Mouse (Mus musculus) hindbrain, embryonic 11.5 days (tissue): ENCODE results near the gene St6galnac3. TPM values are rescaled to one million over a fixed set of nuclear protein-coding genes. Genes with fewer than 3 reads are reported as not detected.

Experiments
- ATAC-seq: fragments of 200-750 bp; cut with Nextera tagmentation; 2 replicates; pipeline ENCODE4 v1.8.0; 2017; ENCODE audit warnings: mild to moderate bottlenecking, moderate TSS enrichment, moderate library complexity; ENCODE audit not compliant: low FRiP score
- DNase-seq: peaks from one replicate; pipeline ENCODE4 v3.0.0-alpha.2; 2015; ENCODE audit warnings: low spot score
- H3K27ac ChIP-seq: fragments of 300-500 bp; sonication (generic); 2 replicates; pipeline ENCODE4 v1.5.1; 2014; ENCODE audit warnings: mild to moderate bottlenecking, low read depth, low read length
- H3K27me3 ChIP-seq: fragments of 300-500 bp; sonication (generic); 2 replicates; pipeline ENCODE4 v1.6.1; 2014; ENCODE audit warnings: mild to moderate bottlenecking, low read length, moderate library complexity, mixed read lengths; ENCODE audit not compliant: control insufficient read depth, insufficient read depth
- H3K36me3 ChIP-seq: fragments of 300-500 bp; sonication (generic); 2 replicates; pipeline ENCODE4 v1.6.1; 2014; ENCODE audit warnings: mild to moderate bottlenecking, low read length, moderate library complexity, mixed read lengths; ENCODE audit not compliant: control insufficient read depth, insufficient read depth
- H3K4me1 ChIP-seq: fragments of 300-500 bp; sonication (generic); replicated peaks from 2 replicates; pipeline ENCODE4 v1.6.1; 2014; ENCODE audit warnings: low read length, mixed read lengths; ENCODE audit not compliant: control insufficient read depth, insufficient read depth
- H3K4me2 ChIP-seq: fragments of 300-500 bp; sonication (generic); replicated peaks from 2 replicates; pipeline ENCODE4 v1.6.1; 2014; ENCODE audit warnings: mild to moderate bottlenecking, low read depth, low read length
- H3K4me3 ChIP-seq: fragments of 300-500 bp; sonication (generic); 2 replicates; pipeline ENCODE4 v1.5.1; 2014; ENCODE audit warnings: low read depth, low read length
- H3K9ac ChIP-seq: fragments of 300-500 bp; sonication (generic); 2 replicates; pipeline ENCODE4 v1.6.1; 2014; ENCODE audit warnings: low read depth, low read length
- H3K9me3 ChIP-seq: fragments of 300-500 bp; sonication (generic); 2 replicates; pipeline ENCODE4 v1.6.1; 2016; ENCODE audit warnings: low read length; ENCODE audit not compliant: control insufficient read depth
- WGBS: fragments of 180-500 bp; shearing (Covaris S2); extraction: QIAGEN DNeasy Blood & Tissue Kit; methylation state at CpG from one replicate; pipeline ENCODE4 v1.1.7; 2014; 5-methylcytosine and 5-hydroxymethylcytosine counted together
- polyA plus RNA-seq: library from polyadenylated mRNA; unstranded; fragments of >200 nt; fragmentation: Nextera tagmentation; extraction: Ambion mirVana; gene quantifications from 2 replicates; pipeline ENCODE4 v1.2.1, GENCODE M21; 2014

St6galnac3 gene
- polyA plus RNA-seq, 1 experiment from 2014 or later = 34.8 TPM

DNA sequence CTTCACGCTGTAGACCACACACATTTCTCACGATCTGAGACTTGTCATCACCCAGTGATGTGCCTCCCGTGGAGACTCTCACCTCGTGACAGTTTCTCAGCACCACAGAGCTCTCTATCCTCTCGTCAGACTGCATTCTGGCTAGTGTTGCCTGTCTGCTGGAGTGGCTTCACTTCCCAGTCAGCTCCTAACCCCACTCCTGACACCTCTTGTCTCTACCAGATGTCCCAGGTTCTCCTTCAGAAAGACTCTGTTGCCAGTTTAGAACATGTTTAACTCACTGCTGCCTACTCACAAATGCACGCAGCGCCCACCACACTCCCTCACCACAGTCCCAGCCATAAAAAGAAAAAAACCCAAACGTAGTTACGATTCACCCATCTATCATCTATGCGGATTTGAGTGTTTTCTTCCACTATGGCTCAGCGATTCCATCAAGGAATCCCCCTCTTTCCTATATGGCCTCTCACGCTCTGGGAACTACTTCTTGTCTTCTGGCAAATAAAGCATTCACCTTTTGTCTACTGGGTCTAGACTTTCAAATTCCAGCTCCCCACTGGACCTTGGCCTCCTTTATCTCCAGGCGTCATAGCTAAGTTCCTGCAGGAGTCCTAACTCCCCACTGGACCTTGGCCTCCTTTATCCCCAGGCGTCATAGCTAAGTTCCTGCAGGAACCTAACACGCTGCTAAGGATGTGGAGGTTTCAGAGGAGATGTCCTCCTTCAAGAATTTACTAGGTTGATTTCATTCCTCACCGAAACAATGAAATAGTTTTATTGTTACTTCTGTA, 371.5 kb downstream of the St6galnac3 start:
- no peaks in the 10 kb centered on the region for H3K27me3 ChIP-seq
- no peaks in the 10 kb centered on the region for H3K4me1 ChIP-seq
- no peaks in the 10 kb centered on the region for H3K9me3 ChIP-seq
- no peak overlapping the region for H3K9ac ChIP-seq
- no peak overlapping the region for H3K27ac ChIP-seq
- DNase-seq = no peak
- H3K36me3 ChIP-seq = no peaks in the 10 kb centered on the region
- no peak for ATAC-seq
- no peak overlapping the region for H3K4me2 ChIP-seq
- WGBS = 91% methylated on average over 16 of the region's 16 CpGs
- H3K4me3 ChIP-seq = no peak overlapping the region

DNA sequence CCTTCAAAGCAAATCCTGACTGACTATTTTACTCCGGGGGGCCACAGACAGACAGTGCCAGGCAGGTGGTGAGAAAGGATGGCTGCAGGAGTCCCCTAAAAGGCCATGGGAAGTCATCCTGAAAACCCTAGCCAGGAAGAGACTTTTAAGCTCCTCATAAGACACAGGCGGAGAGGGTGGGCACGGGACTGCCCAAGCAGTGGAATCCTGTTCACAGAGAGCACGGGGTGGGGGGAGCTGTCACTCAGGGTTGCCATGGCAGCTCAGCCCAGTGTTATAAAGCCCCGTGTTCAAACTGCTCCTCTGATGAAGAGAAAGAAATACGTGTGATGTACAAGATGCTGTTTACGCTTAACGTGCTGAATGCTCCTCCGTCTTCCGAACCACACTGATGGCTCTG, 375.0 kb downstream of the St6galnac3 start:
- Histone ChIP-seq H3K27ac (no peak overlapping the region), H3K4me2 (no peak overlapping the region), H3K4me1 (no peaks in the 10 kb centered on the region), H3K4me3 (no peak overlapping the region), H3K9me3 (no peaks in the 10 kb centered on the region), H3K36me3 (no peaks in the 10 kb centered on the region), H3K27me3 (no peaks in the 10 kb centered on the region), H3K9ac (no peak overlapping the region)
- peak; percentile 84 for ATAC-seq
- 52% methylated on average over 10 of the region's 10 CpGs for WGBS
- DNase-seq = peak; percentile 50

DNA sequence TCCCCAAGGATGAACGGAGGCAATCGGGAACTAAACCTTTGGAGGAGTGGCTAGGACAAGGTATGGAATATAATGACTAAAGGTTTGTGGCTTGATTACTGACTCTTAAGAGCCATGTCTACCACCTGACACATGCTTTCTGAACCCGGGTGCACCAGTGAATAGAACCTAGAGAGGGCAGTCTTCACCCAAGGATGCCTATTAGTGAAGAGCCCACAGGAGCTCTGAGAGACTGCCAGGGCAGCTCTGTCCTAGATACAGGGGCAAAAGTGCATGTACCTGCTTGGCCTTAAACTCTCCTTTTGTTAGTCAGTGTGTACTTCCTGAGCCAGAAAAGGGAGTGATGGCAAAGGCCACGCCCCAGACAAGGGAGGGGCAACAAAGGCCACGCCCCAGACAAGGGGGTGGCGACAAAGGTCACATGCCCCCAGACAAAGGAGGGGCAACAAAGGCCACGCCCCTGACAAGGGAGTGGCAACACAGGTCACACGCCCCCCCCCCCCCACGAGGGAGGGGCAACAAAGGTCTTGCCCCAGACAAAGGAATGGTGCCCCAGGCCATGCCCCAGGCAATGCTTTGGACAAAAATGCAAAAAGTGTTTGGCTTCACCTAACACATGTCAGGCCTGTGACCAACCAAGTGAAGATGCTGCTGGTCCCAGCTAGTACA, 376.0 kb downstream of the St6galnac3 start:
- H3K9me3 ChIP-seq = no peaks in the 10 kb centered on the region
- no peak overlapping the region for H3K27ac ChIP-seq
- H3K4me1 ChIP-seq = no peaks in the 10 kb centered on the region
- H3K27me3 ChIP-seq = no peaks in the 10 kb centered on the region
- no peak overlapping the region for H3K9ac ChIP-seq
- H3K4me3 ChIP-seq = no peak overlapping the region
- WGBS = 85% methylated on average over 9 of the region's 9 CpGs
- ATAC-seq (no peak), DNase-seq (no peak)
- H3K4me2 ChIP-seq = no peak overlapping the region
- H3K36me3 ChIP-seq = no peaks in the 10 kb centered on the region

DNA sequence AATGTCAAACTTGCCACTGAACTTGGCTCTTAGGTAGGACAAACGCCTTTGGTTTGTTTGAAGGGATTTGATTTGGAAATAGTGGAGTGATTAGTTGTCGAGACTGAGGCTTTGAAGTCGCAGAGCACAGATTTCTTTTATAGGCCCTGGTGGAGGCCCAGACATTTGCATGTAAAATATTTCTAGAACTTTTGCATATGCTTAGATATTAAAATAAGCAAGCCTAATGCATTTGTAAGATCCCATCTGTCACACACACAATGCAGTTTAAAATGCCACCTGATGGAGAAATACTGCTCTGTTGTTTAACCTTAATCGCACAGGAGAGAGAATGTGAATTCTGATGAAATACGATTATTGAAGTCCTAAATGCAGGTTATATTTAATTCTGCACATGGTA, 380.0 kb downstream of the St6galnac3 start:
- Histone ChIP-seq H3K4me3 (no peak overlapping the region), H3K27me3 (no peaks in the 10 kb centered on the region), H3K9me3 (no peaks in the 10 kb centered on the region), H3K4me1 (no peaks in the 10 kb centered on the region), H3K9ac (no peak overlapping the region), H3K36me3 (no peaks in the 10 kb centered on the region), H3K4me2 (no peak overlapping the region), H3K27ac (no peak overlapping the region)
- 82% methylated on average over 5 of the region's 5 CpGs for WGBS
- no peak for DNase-seq
- no peak for ATAC-seq

DNA sequence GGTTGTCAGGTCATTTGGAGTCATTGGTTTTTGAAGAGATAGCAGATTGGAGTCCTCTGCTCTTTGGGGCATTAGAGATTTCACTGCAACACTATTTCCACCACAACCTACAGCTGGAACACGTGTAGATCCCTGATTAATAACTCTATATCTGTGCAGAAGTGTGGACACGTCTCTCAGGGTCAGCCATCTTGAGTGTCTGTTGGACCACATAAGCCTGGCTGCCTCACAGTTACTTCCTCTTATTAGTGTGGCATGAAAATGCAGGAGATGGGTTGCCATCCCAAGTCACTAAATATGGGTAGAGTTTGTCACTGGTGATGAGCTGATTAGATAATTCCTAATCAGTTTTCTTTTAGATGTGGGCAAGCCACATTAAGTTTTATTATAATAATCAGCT, 385.0 kb downstream of the St6galnac3 start:
- no peak overlapping the region for H3K27ac ChIP-seq
- no peak for ATAC-seq

DNA sequence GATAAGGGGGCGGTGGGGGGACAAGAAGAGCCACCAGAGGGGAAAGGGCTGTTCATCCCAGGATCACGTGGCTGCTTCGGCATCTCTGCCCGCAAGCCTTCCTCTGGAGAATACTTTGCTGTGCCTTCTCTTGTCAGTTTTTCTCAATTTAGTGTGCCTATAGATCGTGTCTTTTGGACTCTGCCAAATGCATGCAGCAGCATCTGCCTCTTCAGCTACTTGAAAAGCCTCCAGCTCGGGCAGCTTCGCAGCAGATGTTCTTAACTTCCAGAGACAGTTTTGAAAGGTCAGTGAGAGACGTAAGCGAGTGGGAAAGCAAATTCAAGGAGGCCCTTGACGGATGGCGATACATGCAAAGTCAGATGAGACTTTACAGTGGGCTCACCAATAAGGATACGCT, 385.9 kb downstream of the St6galnac3 start:
- Histone ChIP-seq H3K27ac (no peak overlapping the region), H3K9ac (no peak overlapping the region), H3K4me2 (no peak overlapping the region), H3K4me3 (no peak overlapping the region), H3K4me1 (no peaks in the 10 kb centered on the region), H3K36me3 (no peaks in the 10 kb centered on the region), H3K9me3 (no peaks in the 10 kb centered on the region), H3K27me3 (no peaks in the 10 kb centered on the region)
- DNase-seq (no peak), ATAC-seq (no peak)
- 82% methylated on average over 12 of the region's 12 CpGs for WGBS

More for the DNA sequence above, 385.0 kb downstream of the St6galnac3 start:
- DNase-seq = no peak
- 72% methylated on average over 2 of the region's 2 CpGs for WGBS
- Histone ChIP-seq H3K27me3 (no peaks in the 10 kb centered on the region), H3K4me3 (no peak overlapping the region), H3K9ac (no peak overlapping the region), H3K36me3 (no peaks in the 10 kb centered on the region), H3K9me3 (no peaks in the 10 kb centered on the region), H3K4me1 (no peaks in the 10 kb centered on the region), H3K4me2 (no peak overlapping the region)

DNA sequence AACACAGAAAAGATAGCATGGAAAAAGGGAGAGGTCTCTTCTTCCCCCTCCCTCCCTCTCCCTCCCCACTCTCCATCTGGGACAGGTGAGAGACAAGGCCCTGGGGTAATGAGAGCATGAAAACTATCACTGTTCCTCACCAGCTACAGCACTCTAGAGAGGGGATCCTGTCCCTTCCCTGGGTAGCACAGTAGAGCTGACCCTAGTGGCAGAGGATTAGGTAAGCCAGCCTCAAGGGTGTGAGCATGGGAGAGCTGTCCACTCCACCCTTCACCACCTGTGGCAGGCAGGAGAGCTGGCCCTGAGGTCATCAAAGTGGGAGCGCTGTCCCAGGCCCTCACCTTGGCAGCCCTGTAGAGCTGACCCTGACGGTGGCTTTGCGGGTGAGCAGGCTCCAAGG, 387.2 kb downstream of the St6galnac3 start:
- 88% methylated on average over 3 of the region's 3 CpGs for WGBS
- Histone ChIP-seq H3K27ac (no peak overlapping the region), H3K4me3 (no peak overlapping the region), H3K36me3 (no peaks in the 10 kb centered on the region), H3K9ac (no peak overlapping the region), H3K27me3 (no peaks in the 10 kb centered on the region), H3K4me2 (no peak overlapping the region), H3K9me3 (no peaks in the 10 kb centered on the region), H3K4me1 (no peaks in the 10 kb centered on the region)
- ATAC-seq (no peak), DNase-seq (no peak)

DNA sequence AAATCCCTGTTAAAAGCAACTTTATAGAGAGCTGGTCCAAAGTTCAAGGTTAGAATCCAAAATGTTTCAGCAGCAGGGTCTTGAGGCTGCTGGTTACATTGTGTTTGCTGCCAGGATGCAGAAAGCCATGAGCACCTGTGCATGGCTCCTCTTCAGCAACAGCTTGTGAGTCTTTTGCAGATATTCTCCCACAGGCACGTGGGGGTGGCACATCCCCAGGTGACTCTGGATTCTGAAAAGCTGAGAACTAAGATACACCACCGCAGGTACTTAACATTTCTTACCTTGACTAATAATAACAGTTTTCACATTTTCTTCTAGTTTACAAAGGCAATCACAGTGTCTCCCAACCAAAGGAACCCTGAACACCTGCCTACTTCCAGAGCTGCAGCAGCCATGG, 387.8 kb downstream of the St6galnac3 start:
- H3K4me1 ChIP-seq = no peaks in the 10 kb centered on the region
- 82% methylated on average over 2 of the region's 2 CpGs for WGBS
- no peaks in the 10 kb centered on the region for H3K27me3 ChIP-seq
- no peaks in the 10 kb centered on the region for H3K9me3 ChIP-seq
- DNase-seq = no peak
- H3K4me3 ChIP-seq = no peak overlapping the region
- ATAC-seq = no peak
- no peaks in the 10 kb centered on the region for H3K36me3 ChIP-seq
- H3K27ac ChIP-seq = no peak overlapping the region
- H3K4me2 ChIP-seq = no peak overlapping the region
- H3K9ac ChIP-seq = no peak overlapping the region
